Mouse (Mus musculus) neural tube, embryonic 14.5 days (tissue): ENCODE results near the gene Gpr45. TPM values are rescaled to one million over a fixed set of nuclear protein-coding genes. Genes with fewer than 3 reads are reported as not detected.
"Not testable (repeated sequence)": the region's sequence is repeated elsewhere in the genome, so short reads cannot be mapped to it uniquely, and the experiment has no call there.

ENCODE experiments used
- ATAC-seq: fragments of 200-750 bp; cut with Nextera tagmentation; 2 replicates; pipeline ENCODE4 v1.8.0; 2017; ENCODE audit warnings: low read depth, mild to moderate bottlenecking, moderate TSS enrichment, moderate library complexity
- H3K27ac ChIP-seq: fragments of 300-500 bp; sonication (generic); 2 replicates; pipeline ENCODE4 v1.5.1; 2014; ENCODE audit warnings: low read depth, mild to moderate bottlenecking, control low read depth, low read length, moderate library complexity, mixed read lengths
- H3K27me3 ChIP-seq: fragments of 300-500 bp; sonication (generic); 2 replicates; pipeline ENCODE4 v1.6.1; 2014; ENCODE audit warnings: low read length; ENCODE audit not compliant: control insufficient read depth, insufficient read depth
- H3K36me3 ChIP-seq: fragments of 300-500 bp; sonication (generic); 2 replicates; pipeline ENCODE4 v1.6.1; 2014; ENCODE audit warnings: low read length, mixed read lengths; ENCODE audit not compliant: control insufficient read depth, insufficient read depth
- H3K4me1 ChIP-seq: fragments of 300-500 bp; sonication (generic); 2 replicates; pipeline ENCODE4 v1.6.1; 2014; ENCODE audit warnings: low read length; ENCODE audit not compliant: control insufficient read depth, insufficient read depth
- H3K4me2 ChIP-seq: fragments of 300-500 bp; sonication (generic); 2 replicates; pipeline ENCODE4 v1.6.1; 2014; ENCODE audit warnings: mild to moderate bottlenecking, low read depth, low read length, control low read depth
- H3K4me3 ChIP-seq: fragments of 300-500 bp; sonication (generic); 2 replicates; pipeline ENCODE4 v1.5.1; 2014; ENCODE audit warnings: low read depth, low read length, control low read depth, mixed read lengths
- H3K9ac ChIP-seq: fragments of 300-500 bp; sonication (generic); replicated peaks from 2 replicates; pipeline ENCODE4 v1.6.1; 2014; ENCODE audit warnings: low read depth, mild to moderate bottlenecking, control low read depth, low read length, mixed read lengths
- H3K9me3 ChIP-seq: fragments of 300-500 bp; sonication (generic); 2 replicates; pipeline ENCODE4 v1.6.1; 2016; ENCODE audit warnings: low read length; ENCODE audit not compliant: control insufficient read depth
- WGBS: fragments of 180-500 bp; shearing (Covaris S2); extraction: QIAGEN DNeasy Blood & Tissue Kit; methylation state at CpG from one replicate; pipeline ENCODE4 v1.1.7; 2014; 5-methylcytosine and 5-hydroxymethylcytosine counted together
- polyA plus RNA-seq: library from polyadenylated mRNA; unstranded; fragments of >200 nt; fragmentation: Nextera tagmentation; extraction: Ambion mirVana; gene quantifications from 2 replicates; pipeline ENCODE4 v1.2.1, GENCODE M21; 2014

Gene Gpr45
- polyA plus RNA-seq, 1 experiment from 2014 or later, result 15.1 TPM

- not testable (repeated sequence) for H3K9ac ChIP-seq, ATAC-seq
These were observed 62.5 kb downstream of the Gpr45 start for GRCm38 (mm10) chr1:43015153-43015685.

DNA sequence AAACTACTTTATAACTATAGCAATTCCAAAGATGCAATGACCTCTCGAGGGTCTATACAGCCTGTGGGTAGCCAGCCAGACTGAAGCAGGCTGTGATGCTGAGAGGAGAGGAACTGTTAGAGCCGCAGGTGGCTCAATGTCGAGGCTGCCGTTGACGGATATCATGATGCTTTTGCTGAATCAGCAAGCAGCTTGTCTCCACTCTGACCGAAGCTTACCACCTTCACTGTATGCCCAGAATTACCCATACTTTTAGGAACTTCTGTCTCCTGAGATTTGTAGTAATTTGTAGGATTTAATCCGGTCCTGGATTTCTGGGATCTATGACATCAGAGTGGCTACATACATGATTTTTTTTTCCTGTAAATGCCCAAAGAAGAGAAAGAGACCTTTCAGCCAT lies 83.3 kb downstream of the Gpr45 start:
- Histone ChIP-seq H3K36me3 (no peaks in the 10 kb centered on the region), H3K9me3 (no peaks in the 10 kb centered on the region), H3K27me3 (no peaks in the 10 kb centered on the region), H3K4me2 (no peak overlapping the region), H3K27ac (no peak overlapping the region), H3K9ac (no peak overlapping the region), H3K4me1 (no peaks in the 10 kb centered on the region), H3K4me3 (no peak overlapping the region)
- no peak for ATAC-seq
- 84% methylated on average over 7 of the region's 7 CpGs for WGBS

More at GRCm38 (mm10) chr1:43015153-43015685, 62.5 kb downstream of the Gpr45 start:
- not testable (repeated sequence) for H3K27me3 ChIP-seq, H3K36me3 ChIP-seq, H3K9me3 ChIP-seq, H3K4me1 ChIP-seq, H3K4me2 ChIP-seq, H3K4me3 ChIP-seq, H3K27ac ChIP-seq
- 91% methylated on average over 7 of the region's 7 CpGs for WGBS

DNA sequence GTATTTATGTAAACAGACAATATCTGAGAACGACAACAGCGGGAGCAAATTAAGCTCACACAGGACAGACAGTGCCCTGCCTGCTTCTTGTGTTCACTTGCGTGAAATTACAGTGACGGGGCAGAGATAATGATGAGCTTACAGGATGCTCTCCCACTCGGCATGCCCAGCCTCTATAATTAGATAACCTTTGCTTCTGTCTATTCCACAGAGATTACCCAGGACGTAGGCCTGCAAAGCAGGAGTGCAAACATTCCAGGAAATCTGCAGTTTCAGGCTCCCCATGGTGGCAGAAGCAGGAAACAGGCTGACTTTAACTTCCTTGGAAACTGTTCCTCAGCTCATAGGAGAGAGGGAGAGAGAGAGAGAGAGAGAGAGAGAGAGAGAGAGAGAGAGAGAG lies 89.6 kb downstream of the Gpr45 start:
- H3K36me3 ChIP-seq, result no peaks in the 10 kb centered on the region
- no peaks in the 10 kb centered on the region for H3K9me3 ChIP-seq
- peak; percentile 41; the same call in 1 of the 2 replicates for ATAC-seq
- no peak overlapping the region for H3K9ac ChIP-seq
- WGBS, result 30% methylated on average over 6 of the region's 6 CpGs
- peaks cover 4% of the 10 kb centered on the region; the same call in 1 of the 2 replicates for H3K4me1 ChIP-seq
- no peak overlapping the region for H3K27ac ChIP-seq
- no peaks in the 10 kb centered on the region for H3K27me3 ChIP-seq
- H3K4me2 ChIP-seq, result no peak overlapping the region
- H3K4me3 ChIP-seq, result no peak overlapping the region

DNA sequence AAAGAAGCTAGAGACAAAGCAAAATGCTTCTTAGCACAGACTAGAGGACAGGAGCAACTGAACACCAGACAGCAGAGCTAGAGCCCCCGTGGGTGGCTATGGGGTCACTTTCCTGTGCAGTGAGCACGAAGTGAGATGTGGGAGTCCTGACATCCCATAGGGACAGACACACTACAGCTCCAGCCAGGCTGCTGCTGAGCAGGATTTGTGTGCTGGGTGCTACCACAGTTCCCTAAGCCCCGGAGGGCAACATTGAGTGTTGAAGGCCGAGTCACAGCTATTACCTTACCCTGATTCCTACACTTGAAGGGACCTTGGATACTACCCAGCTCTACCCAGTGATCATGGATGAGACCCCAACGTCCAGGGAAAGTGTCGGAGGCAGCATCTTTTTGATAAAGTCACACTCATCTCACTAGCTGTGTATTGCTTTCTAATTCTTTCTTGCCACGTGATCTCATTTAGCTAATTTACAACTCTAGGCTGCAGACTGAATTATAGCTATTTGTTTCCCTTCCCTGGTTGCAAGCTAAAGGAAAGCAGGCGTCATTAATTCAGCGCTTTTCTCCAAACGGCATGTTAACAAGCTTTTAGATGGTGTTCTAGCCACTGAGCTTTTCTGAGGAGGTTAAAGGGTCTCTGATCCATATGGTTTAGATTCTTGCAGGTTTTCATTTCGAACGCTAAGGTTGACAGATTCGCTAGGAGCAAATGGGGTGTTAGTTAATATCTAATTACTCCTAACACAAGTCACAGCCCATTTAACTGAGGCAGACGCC lies 92.7 kb downstream of the Gpr45 start:
- Histone ChIP-seq H3K4me2 (no peak overlapping the region), H3K4me1 (peaks cover 4% of the 10 kb centered on the region; the same call in 1 of the 2 replicates), H3K9ac (no peak overlapping the region), H3K4me3 (no peak overlapping the region), H3K27me3 (no peaks in the 10 kb centered on the region), H3K36me3 (no peaks in the 10 kb centered on the region; the same call in 1 of the 2 replicates), H3K9me3 (no peaks in the 10 kb centered on the region), H3K27ac (no peak overlapping the region)
- ATAC-seq, result peak; percentile 60
- 52% methylated on average over 14 of the region's 14 CpGs for WGBS

- no peak for ATAC-seq
- 86% methylated on average over 2 of the region's 2 CpGs for WGBS
These were observed 94.3 kb downstream of the Gpr45 start for GRCm38 (mm10) chr1:43046990-43047389.

DNA sequence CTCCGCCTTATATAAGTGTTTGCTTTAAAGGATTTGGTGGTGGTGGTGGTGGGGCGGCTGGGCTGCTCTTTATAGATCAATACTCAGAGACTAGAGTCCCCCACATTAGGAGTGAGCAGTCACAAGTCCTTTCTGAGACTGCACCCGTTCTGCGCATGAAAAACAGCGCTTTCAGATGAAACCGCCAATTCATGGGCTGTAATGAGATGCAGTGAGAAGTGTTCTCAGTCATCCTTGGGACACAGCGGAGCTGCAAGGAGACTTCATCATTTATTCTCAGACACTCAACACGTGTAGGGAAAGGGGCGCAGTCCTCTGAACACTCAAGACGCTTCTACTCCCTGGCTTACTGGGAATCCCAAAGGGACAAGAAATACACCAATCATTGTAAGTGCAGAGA lies 95.1 kb downstream of the Gpr45 start:
- H3K9me3 ChIP-seq, result no peaks in the 10 kb centered on the region
- H3K36me3 ChIP-seq, result peaks cover 14% of the 10 kb centered on the region
- 79% methylated on average over 10 of the region's 10 CpGs for WGBS
- H3K4me1 ChIP-seq, result no peaks in the 10 kb centered on the region
- H3K27me3 ChIP-seq, result no peaks in the 10 kb centered on the region
- H3K27ac ChIP-seq, result no peak overlapping the region
- H3K4me3 ChIP-seq, result no peak overlapping the region
- H3K9ac ChIP-seq, result no peak overlapping the region
- no peak overlapping the region for H3K4me2 ChIP-seq
- no peak for ATAC-seq

More at GRCm38 (mm10) chr1:43046990-43047389, 94.3 kb downstream of the Gpr45 start:
- H3K4me2 ChIP-seq, result no peak overlapping the region
- H3K9ac ChIP-seq, result no peak overlapping the region
- H3K36me3 ChIP-seq, result peaks cover 10% of the 10 kb centered on the region
- no peaks in the 10 kb centered on the region for H3K27me3 ChIP-seq
- peaks cover 3% of the 10 kb centered on the region; the same call in 1 of the 2 replicates for H3K4me1 ChIP-seq
- H3K27ac ChIP-seq, result no peak overlapping the region
- H3K4me3 ChIP-seq, result no peak overlapping the region
- H3K9me3 ChIP-seq, result no peaks in the 10 kb centered on the region

DNA sequence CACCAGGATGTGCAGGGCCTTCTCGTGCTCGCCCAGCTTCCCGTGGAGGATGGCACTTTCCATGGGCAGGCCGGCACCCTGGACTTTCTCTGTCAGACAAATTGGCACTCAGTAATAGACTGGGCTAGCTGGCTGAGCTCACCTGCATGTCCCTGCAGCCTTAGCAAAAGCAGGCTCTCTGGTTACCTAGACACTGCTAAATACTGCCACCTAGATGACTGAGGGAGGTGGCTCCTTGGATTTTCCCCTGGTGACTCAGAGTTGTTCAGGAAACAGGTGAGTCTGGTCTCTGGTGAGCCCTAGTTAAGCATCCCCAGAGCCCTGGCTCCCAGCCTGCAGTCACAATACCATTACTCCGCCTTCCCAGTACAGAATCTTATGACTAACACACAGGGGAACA lies 99.2 kb downstream of the Gpr45 start:
- Histone ChIP-seq H3K4me3 (no peak overlapping the region), H3K27ac (no peak overlapping the region), H3K4me1 (no peaks in the 10 kb centered on the region), H3K4me2 (no peak overlapping the region), H3K27me3 (no peaks in the 10 kb centered on the region), H3K9me3 (no peaks in the 10 kb centered on the region), H3K9ac (no peak overlapping the region), H3K36me3 (peaks cover 35% of the 10 kb centered on the region)
- 93% methylated on average over 5 of the region's 5 CpGs for WGBS
- ATAC-seq, result peak; percentile 47; the same call in 1 of the 2 replicates

DNA sequence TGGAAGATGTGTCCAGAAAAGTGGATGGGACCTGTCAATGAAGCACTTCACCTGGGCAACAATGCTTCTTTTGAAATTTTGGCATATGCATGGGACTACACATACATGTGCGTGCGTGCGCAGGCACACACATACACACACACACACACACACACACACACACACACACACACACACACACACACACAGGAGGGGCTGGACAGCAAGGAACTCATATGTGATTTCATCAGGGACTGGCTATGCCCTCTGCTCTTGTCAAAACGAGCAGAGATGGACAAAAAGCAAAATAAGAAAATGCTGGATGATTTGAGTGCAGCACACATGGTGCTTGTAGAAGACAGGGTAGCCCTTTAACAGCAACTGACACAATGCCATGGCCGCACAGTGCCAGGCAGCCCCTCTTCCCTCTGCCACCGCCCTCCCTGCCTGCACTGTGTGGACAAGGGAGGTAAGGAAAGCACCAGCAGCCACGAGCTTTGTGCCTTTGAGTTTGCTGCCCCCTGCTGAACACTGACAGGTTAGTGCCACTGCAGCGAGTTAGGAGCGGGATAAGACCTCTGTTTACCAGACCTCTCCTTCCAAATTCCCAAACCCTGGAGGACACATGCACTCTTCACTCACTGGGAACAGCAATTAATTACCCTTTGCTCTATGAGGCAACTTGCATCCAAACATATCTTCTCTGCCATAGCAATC lies 113.1 kb downstream of the Gpr45 start:
- H3K36me3 ChIP-seq, result peaks cover 24% of the 10 kb centered on the region
- no peak overlapping the region for H3K4me2 ChIP-seq
- no peaks in the 10 kb centered on the region for H3K27me3 ChIP-seq
- WGBS, result 46% methylated on average over 9 of the region's 9 CpGs
- H3K4me1 ChIP-seq, result no peaks in the 10 kb centered on the region
- H3K9me3 ChIP-seq, result no peaks in the 10 kb centered on the region
- peak; percentile 98 for ATAC-seq
- H3K4me3 ChIP-seq, result no peak overlapping the region
- H3K9ac ChIP-seq, result no peak overlapping the region
- H3K27ac ChIP-seq, result no peak overlapping the region

DNA sequence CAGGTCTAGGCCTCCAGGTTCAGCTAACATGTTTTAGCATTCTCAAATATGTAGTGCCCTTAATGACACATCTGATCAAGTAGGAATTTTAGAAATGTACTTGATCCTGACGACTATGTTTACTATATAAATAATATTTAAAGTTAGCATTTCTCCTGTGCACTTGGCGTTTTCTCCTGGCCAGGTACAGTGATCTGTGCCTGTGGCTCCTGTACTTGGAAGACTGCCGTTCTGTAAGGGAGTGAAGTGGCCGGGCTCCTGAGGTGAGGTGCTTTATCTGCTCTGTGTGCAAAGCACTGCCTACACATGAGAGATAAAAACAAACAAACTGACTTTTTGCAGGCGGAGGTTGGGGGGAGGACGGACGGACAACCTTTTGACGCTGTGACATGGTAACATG lies 113.9 kb downstream of the Gpr45 start:
- Histone ChIP-seq H3K27ac (no peak overlapping the region), H3K4me2 (no peak overlapping the region), H3K36me3 (peaks cover 27% of the 10 kb centered on the region), H3K4me1 (no peaks in the 10 kb centered on the region), H3K27me3 (no peaks in the 10 kb centered on the region), H3K9ac (no peak overlapping the region), H3K4me3 (no peak overlapping the region), H3K9me3 (no peaks in the 10 kb centered on the region)
- ATAC-seq, result no peak
- WGBS, result 92% methylated on average over 8 of the region's 8 CpGs
